Mouse (Mus musculus) left cerebral cortex, adult 11 months (tissue): Measurements from ENCODE around the gene 4930544D05Rik.
"Not testable (repeated sequence)": the region's sequence is repeated elsewhere in the genome, so short reads cannot be mapped to it uniquely, and the experiment has no call there.

ENCODE experiments used
- DNase-seq: peaks from one replicate; pipeline ENCODE4 v3.0.0; 2022; ENCODE audit warnings: low spot score

4930544D05Rik gene

GRCm38 (mm10) chr11:70615516-70616093 is at the start of gene 4930544D05Rik:
Gene 4930544D05Rik, plus strand, starts transcription at chr11:70615848.
- DNase-seq, result no peak

- DNase-seq, result no peak
These were observed 49.1 kb upstream of the 4930544D05Rik start for GRCm38 (mm10) chr11:70566586-70566985.

- not testable (repeated sequence) for DNase-seq
These were observed 45.0 kb upstream of the 4930544D05Rik start for GRCm38 (mm10) chr11:70570614-70571013.

GRCm38 (mm10) chr11:70571641-70572040 is 44.0 kb upstream of the 4930544D05Rik start:
- no peak for DNase-seq

- no peak for DNase-seq
These were observed 43.2 kb upstream of the 4930544D05Rik start for GRCm38 (mm10) chr11:70572348-70572902.

GRCm38 (mm10) chr11:70573872-70574271 is 41.8 kb upstream of the 4930544D05Rik start:
- no peak for DNase-seq

GRCm38 (mm10) chr11:70577201-70577600 is 38.4 kb upstream of the 4930544D05Rik start:
- DNase-seq, result no peak

GRCm38 (mm10) chr11:70578962-70579361 is 36.7 kb upstream of the 4930544D05Rik start:
- no peak for DNase-seq

GRCm38 (mm10) chr11:70579710-70580357 is 35.8 kb upstream of the 4930544D05Rik start:
- no peak for DNase-seq

- DNase-seq, result no peak
These were observed 35.3 kb upstream of the 4930544D05Rik start for GRCm38 (mm10) chr11:70580358-70580720.

GRCm38 (mm10) chr11:70580921-70581320 is 34.7 kb upstream of the 4930544D05Rik start:
- DNase-seq, result no peak

GRCm38 (mm10) chr11:70582196-70582595 is 33.5 kb upstream of the 4930544D05Rik start:
- no peak for DNase-seq

- no peak for DNase-seq
These were observed 32.5 kb upstream of the 4930544D05Rik start for GRCm38 (mm10) chr11:70583022-70583714.

- DNase-seq, result no peak
These were observed 31.9 kb upstream of the 4930544D05Rik start for GRCm38 (mm10) chr11:70583775-70584174.

GRCm38 (mm10) chr11:70585457-70585856 is 30.2 kb upstream of the 4930544D05Rik start:
- no peak for DNase-seq

- no peak for DNase-seq
These were observed 29.4 kb upstream of the 4930544D05Rik start for GRCm38 (mm10) chr11:70586261-70586660.

GRCm38 (mm10) chr11:70586954-70587353 is 28.7 kb upstream of the 4930544D05Rik start:
- no peak for DNase-seq

- DNase-seq, result no peak
These were observed 23.9 kb upstream of the 4930544D05Rik start for GRCm38 (mm10) chr11:70591733-70592132.

- DNase-seq, result no peak
These were observed 21.2 kb upstream of the 4930544D05Rik start for GRCm38 (mm10) chr11:70594253-70594989.

- no peak for DNase-seq
These were observed 20.0 kb upstream of the 4930544D05Rik start for GRCm38 (mm10) chr11:70595638-70596037.

GRCm38 (mm10) chr11:70596094-70596493 is 19.6 kb upstream of the 4930544D05Rik start:
- DNase-seq, result no peak

GRCm38 (mm10) chr11:70597301-70597700 is 18.3 kb upstream of the 4930544D05Rik start:
- DNase-seq, result no peak
